Mouse (Mus musculus): ENCODE data around the gene Wdr20. TPM values are rescaled to one million over a fixed set of nuclear protein-coding genes. Genes with fewer than 3 reads are reported as not detected.

Gene Wdr20
- total and polyA plus RNA-seq, 3 experiments = 18.8 to 25.8 TPM; not detected in 1

GRCm38 (mm10) chr12:110840348-110841198 is 102.8 kb downstream of the Wdr20 start, which contains the start of gene Mok (continued):
- TF ChIP-seq USF2 (IDR thresholded peaks at IDR 0.05; ENCODE audit: borderline replicate concordance in 1 of 2, insufficient read depth in 1 of 2, low read depth in 1 of 2, low read length in 2 of 2) (no peak), ZNF384 (IDR thresholded peaks at IDR 0.05; ENCODE audit: low read depth, low read length) (no peak), KAT2A (conservative IDR thresholded peaks at IDR 0.05; ENCODE audit: low read depth, low read length) (no peak), BHLHE40 (IDR thresholded peaks at IDR 0.05; ENCODE audit: borderline replicate concordance, low read depth, low read length) (no peak), TCF12 (IDR thresholded peaks at IDR 0.05; ENCODE audit: low read depth, low read length) (no peak), TAL1 (IDR thresholded peaks at IDR 0.05; ENCODE audit: low read length) (no peak)

- TF ChIP-seq MYC (IDR thresholded peaks at IDR 0.05; ENCODE audit: low read depth, low read length) (0 out of 2 replicates have a peak, but pooled peaks have one; percentile 66), SMC3 (IDR thresholded peaks at IDR 0.05; ENCODE audit: low read depth, low read length) (peak; percentile 41), TCF12 (IDR thresholded peaks at IDR 0.05; ENCODE audit: low read depth, low read length) (no peak), MAZ (IDR thresholded peaks at IDR 0.05; ENCODE audit: low read depth, low read length) (no peak), SIN3A (IDR thresholded peaks at IDR 0.05; ENCODE audit: low read length) (0 out of 2 replicates have a peak, but pooled peaks have one; percentile 8), CTCF (IDR thresholded peaks at IDR 0.05 in 2 of 3, conservative IDR thresholded peaks at IDR 0.05 in 1 of 3; ENCODE audit: control insufficient read depth in 1 of 3, insufficient read depth in 1 of 3, low read depth in 2 of 3, low read length in 3 of 3, poor library complexity in 1 of 3, severe bottlenecking in 1 of 3) (peak; percentile 6 to 31 (median 9); a peak in 2 of 6 replicates), TBP (IDR thresholded peaks at IDR 0.05; ENCODE audit: low read depth, low read length) (peak; percentile 83), MXI1 (IDR thresholded peaks at IDR 0.05; ENCODE audit: low read depth, low read length) (0 out of 2 replicates have a peak, but pooled peaks have one; percentile 17), ZNF384 (IDR thresholded peaks at IDR 0.05; ENCODE audit: low read depth, low read length) (0 out of 2 replicates have a peak, but pooled peaks have one; percentile 29), POLR2A (IDR thresholded peaks at IDR 0.05; ENCODE audit: control insufficient read depth in 1 of 2, insufficient read depth in 1 of 2, low read depth in 1 of 2, low read length in 2 of 2, poor library complexity in 1 of 2) (no peak)
- H3K9ac ChIP-seq (ENCODE audit: control insufficient read depth, low read depth, low read length, poor library complexity, severe bottlenecking) = peak overlapping the region; percentile 16; the same call in 1 of the 2 replicates
- no peaks in the 10 kb centered on the region for H3K9me3 ChIP-seq (replicated peaks; ENCODE audit: insufficient read depth, low read length)
- H3K4me3 ChIP-seq (ENCODE audit: control insufficient read depth in 1 of 2, insufficient read depth in 1 of 2, low read depth in 2 of 2, low read length in 2 of 2) = peak overlapping the region in 1 of 2 experiments; percentile 11; a peak in 2 of 4 replicates
- 0 out of 2 replicates have a peak overlapping the region, but pooled peaks have one; percentile 6 for H3K27ac ChIP-seq (ENCODE audit: control insufficient read depth, low read depth, low read length)
- H3K36me3 ChIP-seq (ENCODE audit: control insufficient read depth in 1 of 2, insufficient read depth in 2 of 2, low read length in 2 of 2) = peaks cover 0 to 6% of the 10 kb centered on the region in 2 experiments; a peak in 1 of 4 replicates
- no peaks in the 10 kb centered on the region; the same call in 1 of the 2 replicates for H3K79me2 ChIP-seq (ENCODE audit: control insufficient read depth, insufficient read depth, low read length, poor library complexity)
- peaks cover 0 to 12% of the 10 kb centered on the region in 2 experiments; a peak in 2 of 4 replicates for H3K4me1 ChIP-seq (ENCODE audit: control insufficient read depth in 1 of 2, insufficient read depth in 2 of 2, low read length in 2 of 2)
- no peaks in the 10 kb centered on the region for H3K27me3 ChIP-seq (ENCODE audit: control insufficient read depth in 1 of 2, insufficient read depth in 2 of 2, low read length in 2 of 2)
- DNase-seq (ENCODE audit: low read depth, low spot score) = peak; percentile 63
Observed at GRCm38 (mm10) chr12:110841731-110842493, 104.2 kb downstream of the Wdr20 start.

Measured in MEL (cell line).